14 mouse cellular contexts compared by ENCODE assay signal in genomic region chr19:30097039-30097438, GRCm38 (mm10).
A peak's percentile ranks its signal among the peaks of the same experiment; 100 is the strongest.
DNase-seq lines count a peak whose midpoint lies in the region; ATAC-seq and TF ChIP-seq lines count a peak whose summit lies in the region.
"Had no signal": no experiment of that assay in that cellular context is flagged by ENCODE, and none has a peak within 500 bp of the region (broad histone marks: within the 10 kb centered on the region; RNA-seq: fewer than 3 reads in every experiment).

No protein-coding gene starts in this region.

- peak overlapping the region; percentile 63 for H3K27ac ChIP-seq in layer of hippocampus, adult 2 months
- peak overlapping the region; percentile 76 for H3K27ac ChIP-seq in forebrain, postnatal 0 days (ENCODE audit: low read depth, low read length)
- H3K27ac ChIP-seq in midbrain, embryonic 16.5 days (ENCODE audit: low read length): peak overlapping the region; percentile 63
- no peak overlapping the region for H3K27ac ChIP-seq in liver, embryonic 11.5 days (ENCODE audit: low read depth, low read length)
- H3K27ac ChIP-seq: liver, embryonic 14.5 days had no signal

- peaks cover 37% of the 10 kb centered on the region for H3K36me3 ChIP-seq in forebrain, postnatal 0 days (ENCODE audit: insufficient read depth)
- H3K36me3 ChIP-seq in midbrain, embryonic 16.5 days (ENCODE audit: control insufficient read depth, insufficient read depth, low read length): peaks cover 22% of the 10 kb centered on the region
- H3K36me3 ChIP-seq in liver, embryonic 11.5 days (ENCODE audit: control insufficient read depth, insufficient read depth, low read length): peaks cover 31% of the 10 kb centered on the region

- DNase-seq in layer of hippocampus, adult 2 months (ENCODE audit: low spot score in 2 of 2): no peak
- no peak for DNase-seq in layer of hippocampus, adult 9-11 months
- peak; percentile 65 for DNase-seq in brain, embryonic 14.5 days (ENCODE audit: low read depth)
- DNase-seq in forebrain, postnatal 0 days: peak; percentile 51
- DNase-seq in liver, embryonic 11.5 days (ENCODE audit: low spot score): no peak
- no peak for DNase-seq in kidney, postnatal 36 days
- DNase-seq: gastrocnemius, postnatal 10 days; kidney, postnatal 25 days; thymus, postnatal 36 days had no signal

- H3K9ac ChIP-seq in forebrain, postnatal 0 days: no peak overlapping the region
- H3K9ac ChIP-seq in midbrain, embryonic 16.5 days (ENCODE audit: low read depth, low read length): no peak overlapping the region
- no peak overlapping the region for H3K9ac ChIP-seq in liver, embryonic 11.5 days (ENCODE audit: low read depth, low read length)
- H3K9ac ChIP-seq: liver, embryonic 14.5 days had no signal

- peak; percentile 63 for ATAC-seq in forebrain, postnatal 0 days
- peak; percentile 59 for ATAC-seq in midbrain, embryonic 16.5 days
- ATAC-seq in liver, embryonic 11.5 days (replicated peaks; ENCODE audit: low FRiP score): no peak
- ATAC-seq: CD4-positive, CD25-positive, alpha-beta regulatory T cell, adult 4 months had no signal

- no peak overlapping the region for H3K4me2 ChIP-seq in forebrain, postnatal 0 days (ENCODE audit: low read depth)
- H3K4me2 ChIP-seq in midbrain, embryonic 16.5 days (ENCODE audit: low read length): no peak overlapping the region
- no peak overlapping the region for H3K4me2 ChIP-seq in liver, embryonic 11.5 days

- no peak for TF ChIP-seq POLR2A in brain, embryonic 14.5 days (IDR thresholded peaks at IDR 0.05; ENCODE audit: borderline replicate concordance, extremely low read depth, insufficient read depth, insufficient read length, poor library complexity, severe bottlenecking)

- H3K4me3 ChIP-seq in layer of hippocampus, adult 2 months: no peak overlapping the region
- H3K4me3 ChIP-seq in forebrain, postnatal 0 days (ENCODE audit: low read depth, low read length): no peak overlapping the region
- no peak overlapping the region for H3K4me3 ChIP-seq in midbrain, embryonic 16.5 days (ENCODE audit: low read depth, low read length)
- H3K4me3 ChIP-seq in liver, embryonic 11.5 days (ENCODE audit: low read depth, low read length): no peak overlapping the region
- H3K4me3 ChIP-seq: myocyte had no signal

- 34% methylated on average over 4 of the region's 4 CpGs for WGBS in forebrain, postnatal 0 days
- WGBS in midbrain, embryonic 16.5 days: 49% methylated on average over 4 of the region's 4 CpGs
- WGBS in liver, embryonic 11.5 days: 90% methylated on average over 4 of the region's 4 CpGs

- no peak for TF ChIP-seq CTCF in layer of hippocampus, adult 2 months (conservative IDR thresholded peaks at IDR 0.05)
- no peak for TF ChIP-seq CTCF in brain, embryonic 14.5 days (IDR thresholded peaks at IDR 0.05; ENCODE audit: borderline replicate concordance, extremely low read depth, insufficient read depth, insufficient read length)
- TF ChIP-seq CTCF in forebrain, postnatal 0 days (IDR thresholded peaks at IDR 0.05; ENCODE audit: low read depth): no peak

- H3K4me1 ChIP-seq in forebrain, postnatal 0 days (ENCODE audit: insufficient read depth): peaks cover 4% of the 10 kb centered on the region
- H3K4me1 ChIP-seq in midbrain, embryonic 16.5 days (ENCODE audit: control insufficient read depth, insufficient read depth, low read length): peaks cover 12% of the 10 kb centered on the region
- no peaks in the 10 kb centered on the region for H3K4me1 ChIP-seq in liver, embryonic 11.5 days (replicated peaks; ENCODE audit: control insufficient read depth, insufficient read depth, low read length)

- H3K27me3 ChIP-seq in forebrain, postnatal 0 days (ENCODE audit: insufficient read depth, low read length): no peaks in the 10 kb centered on the region
- no peaks in the 10 kb centered on the region for H3K27me3 ChIP-seq in midbrain, embryonic 16.5 days (ENCODE audit: control insufficient read depth, insufficient read depth, low read depth, low read length)
- H3K27me3 ChIP-seq in liver, embryonic 11.5 days (replicated peaks; ENCODE audit: control insufficient read depth, insufficient read depth, low read length): no peaks in the 10 kb centered on the region
- H3K27me3 ChIP-seq: Patski had no signal

- H3K9me3 ChIP-seq in forebrain, postnatal 0 days (ENCODE audit: low read length): no peaks in the 10 kb centered on the region
- H3K9me3 ChIP-seq in midbrain, embryonic 16.5 days (replicated peaks; ENCODE audit: control insufficient read depth, low read length, poor library complexity, severe bottlenecking): no peaks in the 10 kb centered on the region
- no peaks in the 10 kb centered on the region for H3K9me3 ChIP-seq in liver, embryonic 11.5 days (ENCODE audit: control insufficient read depth, low read length)

Comparison
In these comparisons a context has a peak if more than half of its experiments do, and no peak if none do; other contexts are left out.
1. DNase-seq: peak in brain, embryonic 14.5 days (single experiment) and forebrain, postnatal 0 days (single experiment); none in layer of hippocampus, adult 2 months (0 of 2), layer of hippocampus, adult 9-11 months (single experiment), liver, embryonic 11.5 days (single experiment) and kidney, postnatal 36 days (0 of 2).